Mouse (Mus musculus): ENCODE results near the gene Pabpc4l.

GRCm38 (mm10) chr3:46490132-46490988, 42.3 kb upstream of the Pabpc4l start:
- no peak for TF ChIP-seq CTCF (IDR thresholded peaks at IDR 0.05; ENCODE audit: extremely low read depth, insufficient read depth, low read length)
- no peak for TF ChIP-seq POLR2A (IDR thresholded peaks at IDR 0.05; ENCODE audit: extremely low read depth, insufficient read depth, low read length)

Data from cortical plate, adult 2 months (tissue).